Mouse (Mus musculus) liver, postnatal 0 days (tissue): ENCODE measurements around the gene Galnt16. TPM values are rescaled to one million over a fixed set of nuclear protein-coding genes. Genes with fewer than 3 reads are reported as not detected.

ENCODE experiments used
- ATAC-seq: fragments of 200-750 bp; cut with Nextera tagmentation; 2 replicates; pipeline ENCODE4 v1.8.0; 2017; ENCODE audit warnings: mild to moderate bottlenecking, moderate library complexity
- DNase-seq: peaks from one replicate; pipeline ENCODE4 v3.0.0-alpha.2; 2016
- H3K27ac ChIP-seq: fragments of 300-500 bp; sonication (generic); 2 replicates; pipeline ENCODE4 v1.5.1; 2014; ENCODE audit warnings: antibody characterized with exemption, moderate library complexity, mild to moderate bottlenecking, low read depth
- H3K27me3 ChIP-seq: fragments of 300-500 bp; sonication (generic); 2 replicates; pipeline ENCODE4 v1.6.1; 2014; ENCODE audit warnings: low read length, control low read depth, mixed read lengths; ENCODE audit not compliant: insufficient read depth
- H3K36me3 ChIP-seq: fragments of 300-500 bp; sonication (generic); replicated peaks from 2 replicates; pipeline ENCODE4 v1.6.1; 2014; ENCODE audit warnings: mild to moderate bottlenecking, control low read depth, low read length, moderate library complexity, mixed read lengths; ENCODE audit not compliant: insufficient read depth
- H3K4me1 ChIP-seq: fragments of 300-500 bp; sonication (generic); 2 replicates; pipeline ENCODE4 v1.6.1; 2014; ENCODE audit warnings: antibody characterized with exemption, mild to moderate bottlenecking, control low read depth; ENCODE audit not compliant: insufficient read depth
- H3K4me2 ChIP-seq: fragments of 300-500 bp; sonication (generic); 2 replicates; pipeline ENCODE4 v1.6.1; 2014; ENCODE audit warnings: low read depth, mild to moderate bottlenecking, low read length, moderate library complexity, mixed read lengths
- H3K4me3 ChIP-seq: fragments of 300-500 bp; sonication (generic); 2 replicates; pipeline ENCODE4 v1.5.1; 2014; ENCODE audit warnings: low read depth, low read length
- H3K9ac ChIP-seq: fragments of 300-500 bp; sonication (generic); replicated peaks from 2 replicates; pipeline ENCODE4 v1.6.1; 2014; ENCODE audit warnings: mild to moderate bottlenecking, moderate library complexity
- H3K9me3 ChIP-seq: fragments of 300-500 bp; sonication (generic); 2 replicates; pipeline ENCODE4 v1.6.1; 2016; ENCODE audit warnings: mild to moderate bottlenecking, control low read depth, low read length, mixed read lengths
- CTCF ChIP-seq: sonication (generic); IDR thresholded peaks from 2 replicates; pipeline ENCODE4 v1.5.1; 2016; ENCODE audit warnings: antibody characterized with exemption, low read depth
- EP300 ChIP-seq: IDR thresholded peaks from 2 replicates; pipeline ENCODE4 v1.6.1; 2016; ENCODE audit warnings: antibody characterized with exemption, low read depth, mild to moderate bottlenecking
- WGBS: fragments of 180-500 bp; shearing (Covaris S2); extraction: QIAGEN DNeasy Blood & Tissue Kit; methylation state at CpG from one replicate; pipeline ENCODE4 v1.1.7; 2014; ENCODE audit not compliant: insufficient replicate concordance; 5-methylcytosine and 5-hydroxymethylcytosine counted together
- polyA plus RNA-seq: library from polyadenylated mRNA; unstranded; fragments of >200 nt; fragmentation: Nextera tagmentation; extraction: Ambion mirVana; gene quantifications from 2 replicates; pipeline ENCODE4 v1.2.1, GENCODE M21; 2015

The Galnt16 gene
- polyA plus RNA-seq, 1 experiment from 2014 or later, result 0.15 TPM

DNA sequence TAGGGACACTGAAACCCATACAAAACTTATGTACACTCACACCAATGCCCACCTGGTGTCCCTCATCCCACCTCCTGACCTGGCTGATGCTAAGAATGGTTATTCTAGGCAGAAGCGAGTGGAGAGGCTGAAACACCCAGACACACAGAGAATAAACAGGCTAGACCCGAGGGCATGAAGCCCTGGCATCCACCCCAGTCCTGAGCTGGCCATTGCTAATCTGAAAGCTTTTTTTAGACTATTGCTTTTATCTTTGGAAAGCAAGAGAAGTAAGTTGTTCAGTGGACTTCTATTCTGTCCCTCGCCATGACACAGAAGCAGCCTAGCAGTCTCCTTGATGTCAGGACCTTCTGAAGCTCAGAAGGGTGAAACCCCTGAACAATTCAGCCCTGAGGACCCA lies 91.9 kb downstream of the Galnt16 start:
- 66% methylated on average over 3 of the region's 3 CpGs for WGBS
- H3K27me3 ChIP-seq, result no peaks in the 10 kb centered on the region
- DNase-seq, result no peak
- no peaks in the 10 kb centered on the region for H3K4me1 ChIP-seq
- no peak overlapping the region for H3K27ac ChIP-seq
- no peak overlapping the region for H3K9ac ChIP-seq
- TF ChIP-seq EP300, result no peak
- TF ChIP-seq CTCF, result no peak
- H3K9me3 ChIP-seq, result no peaks in the 10 kb centered on the region
- H3K4me2 ChIP-seq, result no peak overlapping the region
- ATAC-seq, result no peak
- no peaks in the 10 kb centered on the region for H3K36me3 ChIP-seq
- no peak overlapping the region for H3K4me3 ChIP-seq

DNA sequence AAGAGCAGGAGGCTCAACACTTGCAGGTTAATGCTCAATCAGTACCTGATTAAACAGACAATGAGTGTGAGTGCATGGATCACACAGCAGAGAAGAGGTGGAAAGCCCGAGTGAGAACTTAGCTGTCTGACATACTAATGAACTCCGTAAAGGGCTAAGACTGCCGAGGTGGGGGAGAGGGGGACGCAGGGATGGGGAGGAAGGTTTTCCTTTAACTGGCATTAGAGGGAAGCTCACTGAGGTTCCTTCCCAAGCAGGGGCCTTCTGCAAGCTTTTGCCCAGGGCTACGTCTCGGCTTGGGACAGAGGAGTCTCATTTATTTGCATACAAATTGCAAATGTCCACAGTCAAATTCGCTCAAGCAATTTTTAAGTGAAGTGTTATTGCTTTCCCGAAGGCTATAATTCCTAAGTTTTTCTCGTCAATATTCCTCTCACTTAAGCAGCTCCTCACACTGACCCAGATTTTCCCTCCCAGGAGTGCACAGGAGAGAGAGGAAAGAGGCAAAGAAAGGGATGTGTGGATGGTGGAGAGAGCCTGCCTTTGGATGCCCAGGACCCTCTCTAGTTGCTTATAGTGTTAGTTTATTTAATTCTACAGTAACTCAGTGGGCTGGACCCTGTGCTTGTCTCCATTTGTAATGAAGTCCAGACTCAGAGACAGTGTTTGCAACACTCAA lies 94.2 kb downstream of the Galnt16 start:
- DNase-seq (no peak), ATAC-seq (no peak)
- Histone ChIP-seq H3K27ac (no peak overlapping the region), H3K4me1 (no peaks in the 10 kb centered on the region; the same call in 1 of the 2 replicates), H3K36me3 (no peaks in the 10 kb centered on the region), H3K9me3 (no peaks in the 10 kb centered on the region), H3K4me2 (no peak overlapping the region), H3K27me3 (no peaks in the 10 kb centered on the region), H3K9ac (no peak overlapping the region), H3K4me3 (no peak overlapping the region)
- TF ChIP-seq CTCF, result no peak
- no peak for TF ChIP-seq EP300
- 64% methylated on average over 9 of the region's 9 CpGs for WGBS

DNA sequence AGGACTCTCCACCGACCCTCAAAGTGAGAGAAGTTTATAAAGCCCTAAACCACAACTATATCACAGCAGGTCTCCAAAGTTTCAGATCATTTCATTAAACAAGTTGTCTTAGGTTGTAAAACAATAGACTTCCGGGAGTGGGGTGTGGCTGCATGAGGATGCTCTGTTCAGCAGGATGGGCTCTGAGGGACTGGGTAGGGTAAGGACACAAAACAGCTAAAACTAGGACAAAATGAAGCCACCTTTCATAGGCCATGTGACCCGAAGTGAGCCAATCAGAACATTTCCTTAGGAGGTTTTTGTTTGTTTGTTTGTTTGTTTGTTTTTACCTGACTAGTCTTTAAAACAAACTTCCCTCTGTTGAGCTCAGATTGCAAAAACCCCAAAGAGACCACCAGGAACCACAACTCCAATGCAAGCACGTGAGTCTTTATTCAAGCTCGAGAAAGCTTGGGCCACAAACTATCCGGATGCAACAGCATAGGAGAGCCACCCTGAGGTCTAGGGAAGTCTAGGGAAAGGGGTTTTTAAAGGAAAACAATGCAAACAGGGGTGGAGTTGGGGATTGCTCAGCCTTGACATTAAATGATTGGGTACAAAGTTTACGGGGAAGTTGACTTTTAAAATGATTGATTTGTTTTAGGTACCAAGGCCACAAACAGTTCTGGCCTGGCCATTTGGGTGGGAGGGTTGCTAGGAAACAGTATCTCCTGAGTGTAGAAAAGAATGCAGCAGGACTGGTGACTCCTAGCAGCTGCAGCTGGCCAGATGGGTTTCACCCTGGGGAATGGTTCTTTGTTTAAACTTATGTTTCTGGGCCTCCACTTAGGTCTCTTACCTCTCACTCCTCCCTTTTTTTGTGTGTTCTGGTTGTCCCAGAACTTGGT lies 97.5 kb downstream of the Galnt16 start:
- no peaks in the 10 kb centered on the region; the same call in 1 of the 2 replicates for H3K4me1 ChIP-seq

DNA sequence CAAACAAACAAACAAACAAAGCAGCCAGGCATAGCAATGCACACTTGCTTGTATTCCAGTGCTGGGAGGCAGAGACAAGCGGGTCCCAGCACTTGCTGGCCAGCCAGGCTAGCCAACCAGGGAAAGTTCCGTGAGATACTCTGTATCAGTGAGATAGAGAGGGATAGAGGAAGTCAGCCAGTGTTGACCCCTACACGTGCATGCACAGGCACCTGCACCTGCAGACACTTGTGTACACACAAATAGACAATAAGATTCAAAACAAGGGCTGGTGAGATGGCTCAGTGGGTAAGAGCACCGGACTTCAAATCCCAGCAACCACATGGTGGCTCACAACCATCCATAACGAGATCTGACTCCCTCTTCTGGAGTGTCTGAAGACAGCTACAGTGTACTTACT lies 102.4 kb downstream of the Galnt16 start:
- Histone ChIP-seq H3K27ac (no peak overlapping the region), H3K27me3 (no peaks in the 10 kb centered on the region), H3K4me2 (no peak overlapping the region), H3K4me3 (no peak overlapping the region), H3K9me3 (no peaks in the 10 kb centered on the region), H3K9ac (no peak overlapping the region), H3K36me3 (no peaks in the 10 kb centered on the region), H3K4me1 (no peaks in the 10 kb centered on the region; the same call in 1 of the 2 replicates)
- DNase-seq (no peak), ATAC-seq (no peak)
- TF ChIP-seq CTCF (no peak), EP300 (no peak)
- 60% methylated on average over 5 of the region's 5 CpGs for WGBS

More for the DNA sequence above, 97.5 kb downstream of the Galnt16 start:
- TF ChIP-seq CTCF (no peak), EP300 (no peak)
- WGBS, result 42% methylated on average over 7 of the region's 7 CpGs
- H3K4me3 ChIP-seq, result no peak overlapping the region
- DNase-seq (no peak), ATAC-seq (peak; percentile 68)
- no peaks in the 10 kb centered on the region for H3K9me3 ChIP-seq
- no peak overlapping the region for H3K27ac ChIP-seq
- H3K27me3 ChIP-seq, result no peaks in the 10 kb centered on the region
- H3K9ac ChIP-seq, result no peak overlapping the region
- H3K4me2 ChIP-seq, result no peak overlapping the region
- H3K36me3 ChIP-seq, result no peaks in the 10 kb centered on the region

DNA sequence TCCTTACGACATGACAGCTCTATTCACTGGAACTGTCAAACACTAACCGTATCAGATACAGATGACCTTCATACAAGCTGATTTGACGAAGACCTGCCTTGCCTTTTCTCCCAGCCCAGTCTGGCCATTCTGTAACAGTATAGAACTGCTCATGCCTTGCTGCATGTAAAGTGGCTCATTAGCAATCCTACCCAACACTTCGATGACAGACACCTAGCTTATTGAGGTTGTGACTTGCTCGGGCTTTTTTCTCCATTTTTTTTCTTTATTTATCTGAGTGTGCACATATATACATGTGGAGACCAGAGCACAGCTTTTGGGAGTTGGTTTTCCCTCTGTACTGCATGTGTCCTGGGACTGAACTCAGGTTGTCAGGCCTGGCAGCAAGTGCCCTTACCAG lies 113.7 kb downstream of the Galnt16 start:
- Histone ChIP-seq H3K27me3 (no peaks in the 10 kb centered on the region), H3K4me2 (no peak overlapping the region), H3K4me3 (no peak overlapping the region), H3K9me3 (no peaks in the 10 kb centered on the region), H3K4me1 (no peaks in the 10 kb centered on the region), H3K27ac (no peak overlapping the region), H3K36me3 (peaks cover 41% of the 10 kb centered on the region), H3K9ac (no peak overlapping the region)
- DNase-seq (no peak), ATAC-seq (no peak)
- WGBS, result 78% methylated on average over 5 of the region's 5 CpGs
- TF ChIP-seq CTCF (no peak), EP300 (no peak)
